Mouse (Mus musculus): Measurements from ENCODE around the gene Hus1b.
A peak's percentile ranks its signal among the peaks of the same experiment; 100 is the strongest.

The Hus1b gene

GRCm38 (mm10) chr13:30947540-30947939, at the start of gene Hus1b:
TSS of gene Hus1b (minus strand) at chr13:30947759.
- no peak for DNase-seq (ENCODE audit: low read depth, low spot score)

- no peak for DNase-seq (ENCODE audit: low read depth, low spot score)
These were observed 46.8 kb upstream of the Hus1b start for GRCm38 (mm10) chr13:30994249-30994858.

- peak; percentile 61 for DNase-seq (ENCODE audit: low read depth, low spot score)
These were observed 46.3 kb upstream of the Hus1b start for GRCm38 (mm10) chr13:30993819-30994218.

GRCm38 (mm10) chr13:30990233-30990632, 42.7 kb upstream of the Hus1b start:
- DNase-seq (ENCODE audit: low read depth, low spot score): no peak

- DNase-seq (ENCODE audit: low read depth, low spot score): no peak
These were observed 42.2 kb upstream of the Hus1b start for GRCm38 (mm10) chr13:30989710-30990109.

- DNase-seq (ENCODE audit: low read depth, low spot score): no peak
These were observed 40.1 kb upstream of the Hus1b start for GRCm38 (mm10) chr13:30987686-30988085.

- no peak for DNase-seq (ENCODE audit: low read depth, low spot score)
These were observed 39.4 kb upstream of the Hus1b start for GRCm38 (mm10) chr13:30986934-30987455.

GRCm38 (mm10) chr13:30985598-30986466, 38.3 kb upstream of the Hus1b start:
- DNase-seq (ENCODE audit: low read depth, low spot score): no peak

- no peak for DNase-seq (ENCODE audit: low read depth, low spot score)
These were observed 37.7 kb upstream of the Hus1b start for GRCm38 (mm10) chr13:30985275-30985597.

- DNase-seq (ENCODE audit: low read depth, low spot score): peak; percentile 62
These were observed 34.1 kb upstream of the Hus1b start for GRCm38 (mm10) chr13:30981666-30982065.

- no peak for DNase-seq (ENCODE audit: low read depth, low spot score)
These were observed 30.7 kb upstream of the Hus1b start for GRCm38 (mm10) chr13:30978224-30978623.

GRCm38 (mm10) chr13:30976536-30977084, 29.1 kb upstream of the Hus1b start:
- peak; percentile 80 for DNase-seq (ENCODE audit: low read depth, low spot score)

GRCm38 (mm10) chr13:30974247-30974630, 26.7 kb upstream of the Hus1b start:
- DNase-seq (ENCODE audit: low read depth, low spot score): no peak

- DNase-seq (ENCODE audit: low read depth, low spot score): peak; percentile 90
These were observed 26.1 kb upstream of the Hus1b start, which contains the start of the genes Exoc2 and Gm5447 for GRCm38 (mm10) chr13:30973501-30974246. TSS of gene Exoc2 (minus strand) at chr13:30974093. TSS of gene Gm5447 (plus strand) at chr13:30974204.

- DNase-seq (ENCODE audit: low read depth, low spot score): peak; percentile 62
These were observed 24.5 kb upstream of the Hus1b start for GRCm38 (mm10) chr13:30972102-30972501.

- no peak for DNase-seq (ENCODE audit: low read depth, low spot score)
These were observed 23.5 kb upstream of the Hus1b start for GRCm38 (mm10) chr13:30971047-30971446.

GRCm38 (mm10) chr13:30968311-30968710, 20.8 kb upstream of the Hus1b start:
- DNase-seq (ENCODE audit: low read depth, low spot score): no peak

GRCm38 (mm10) chr13:30966507-30966911, 18.9 kb upstream of the Hus1b start:
- no peak for DNase-seq (ENCODE audit: low read depth, low spot score)

GRCm38 (mm10) chr13:30961932-30962331, 14.4 kb upstream of the Hus1b start:
- DNase-seq (ENCODE audit: low read depth, low spot score): no peak

- no peak for DNase-seq (ENCODE audit: low read depth, low spot score)
These were observed 13.2 kb upstream of the Hus1b start for GRCm38 (mm10) chr13:30960714-30961113.

GRCm38 (mm10) chr13:30953580-30953979, 6.0 kb upstream of the Hus1b start:
- DNase-seq (ENCODE audit: low read depth, low spot score): no peak

GRCm38 (mm10) chr13:30952044-30952443, 4.5 kb upstream of the Hus1b start:
- DNase-seq (ENCODE audit: low read depth, low spot score): no peak

Measured in A20 (cell line).